Mouse (Mus musculus) liver, embryonic 16.5 days (tissue): ENCODE results near the gene Dpep2nb. TPM values are rescaled to one million over a fixed set of nuclear protein-coding genes. Genes with fewer than 3 reads are reported as not detected.
"Not testable (repeated sequence)": the region's sequence is repeated elsewhere in the genome, so short reads cannot be mapped to it uniquely, and the experiment has no call there.

Source experiments
- ATAC-seq: fragments of 200-750 bp; cut with Nextera tagmentation; 2 replicates; pipeline ENCODE4 v1.8.0; 2017; ENCODE audit warnings: low read depth, mild to moderate bottlenecking, moderate number of reproducible peaks, moderate library complexity
- H3K27ac ChIP-seq: fragments of 300-500 bp; sonication (generic); 2 replicates; pipeline ENCODE4 v1.5.1; 2014; ENCODE audit warnings: mild to moderate bottlenecking, low read length
- H3K27me3 ChIP-seq: fragments of 300-500 bp; sonication (generic); 2 replicates; pipeline ENCODE4 v1.6.1; 2014; ENCODE audit warnings: low read depth, low read length, mixed read lengths; ENCODE audit not compliant: control insufficient read depth, insufficient read depth
- H3K36me3 ChIP-seq: fragments of 300-500 bp; sonication (generic); 2 replicates; pipeline ENCODE4 v1.6.1; 2014; ENCODE audit warnings: mild to moderate bottlenecking; ENCODE audit not compliant: control insufficient read depth, insufficient read depth
- H3K4me1 ChIP-seq: fragments of 300-500 bp; sonication (generic); 2 replicates; pipeline ENCODE4 v1.6.1; 2014; ENCODE audit warnings: low read depth, low read length, mixed read lengths; ENCODE audit not compliant: control insufficient read depth
- H3K4me2 ChIP-seq: fragments of 300-500 bp; sonication (generic); 2 replicates; pipeline ENCODE4 v1.6.1; 2014; ENCODE audit warnings: low read depth, low read length, mixed read lengths
- H3K4me3 ChIP-seq: fragments of 300-500 bp; sonication (generic); 2 replicates; pipeline ENCODE4 v1.5.1; 2014; ENCODE audit warnings: low read depth, mild to moderate bottlenecking, low read length
- H3K9ac ChIP-seq: fragments of 300-500 bp; sonication (generic); 2 replicates; pipeline ENCODE4 v1.6.1; 2014; ENCODE audit warnings: low read depth, low read length
- H3K9me3 ChIP-seq: fragments of 300-500 bp; sonication (generic); replicated peaks from 2 replicates; pipeline ENCODE4 v1.6.1; 2016; ENCODE audit warnings: low read length; ENCODE audit not compliant: control insufficient read depth
- WGBS: fragments of 180-500 bp; shearing (Covaris S2); extraction: QIAGEN DNeasy Blood & Tissue Kit; methylation state at CpG from one replicate; pipeline ENCODE4 v1.1.7; 2014; ENCODE audit not compliant: insufficient replicate concordance; 5-methylcytosine and 5-hydroxymethylcytosine counted together
- polyA plus RNA-seq: library from polyadenylated mRNA; unstranded; fragments of >200 nt; fragmentation: Nextera tagmentation; extraction: Ambion mirVana; gene quantifications from 2 replicates; pipeline ENCODE4 v1.2.1, GENCODE M21; 2015

Dpep2nb gene
- polyA plus RNA-seq, 1 experiment from 2014 or later, result not detected

GRCm38 (mm10) chr8:106012203-106012602 is 6.4 kb upstream of the Dpep2nb start:
- H3K9ac ChIP-seq, result peak overlapping the region; percentile 86
- 34% methylated on average over 8 of the region's 8 CpGs for WGBS
- peaks cover 28% of the 10 kb centered on the region for H3K4me1 ChIP-seq
- peak overlapping the region; percentile 91 for H3K4me3 ChIP-seq
- H3K9me3 ChIP-seq, H3K27me3 ChIP-seq, H3K36me3 ChIP-seq: not testable (repeated sequence)
- ATAC-seq, result peak; percentile 35; the same call in 1 of the 2 replicates
- H3K27ac ChIP-seq, result peak overlapping the region; percentile 90
- H3K4me2 ChIP-seq, result peak overlapping the region; percentile 96

GRCm38 (mm10) chr8:106011643-106011986 is 5.8 kb upstream of the Dpep2nb start, which contains the start of gene Ddx28:
Gene Ddx28, minus strand, starts transcription at chr8:106011882.
- Histone ChIP-seq H3K9ac (peak within 1 kb of the TSS; percentile 86), H3K27ac (peak within 1 kb of the TSS; percentile 90), H3K4me2 (peak within 1 kb of the TSS; percentile 96), H3K36me3 (no peaks in the 10 kb centered on the region), H3K27me3 (no peaks in the 10 kb centered on the region), H3K9me3 (no peaks in the 10 kb centered on the region), H3K4me1 (peaks cover 28% of the 10 kb centered on the region), H3K4me3 (peak within 1 kb of the TSS; percentile 91)
- peak; percentile 12 for ATAC-seq
- WGBS, result 0% methylated on average over 6 of the region's 6 CpGs

GRCm38 (mm10) chr8:106010748-106011642 is 5.2 kb upstream of the Dpep2nb start:
- Histone ChIP-seq H3K36me3 (no peaks in the 10 kb centered on the region), H3K27ac (peak overlapping the region; percentile 90), H3K9me3 (no peaks in the 10 kb centered on the region), H3K4me3 (peak overlapping the region; percentile 91), H3K4me1 (peaks cover 23% of the 10 kb centered on the region), H3K27me3 (no peaks in the 10 kb centered on the region), H3K9ac (peak overlapping the region; percentile 86), H3K4me2 (peak overlapping the region; percentile 96)
- under 1% methylated on average over 74 of the region's 74 CpGs for WGBS
- peak; percentile 92 for ATAC-seq

- ATAC-seq, H3K9ac ChIP-seq, H3K36me3 ChIP-seq, H3K27ac ChIP-seq, H3K27me3 ChIP-seq, H3K9me3 ChIP-seq, H3K4me2 ChIP-seq, H3K4me3 ChIP-seq: not testable (repeated sequence)
- 55% methylated on average over 3 of the region's 3 CpGs for WGBS
- H3K4me1 ChIP-seq, result peaks cover 23% of the 10 kb centered on the region
Observed at GRCm38 (mm10) chr8:106007891-106008290, 2.1 kb upstream of the Dpep2nb start.

- no peak overlapping the region for H3K4me2 ChIP-seq
- H3K27ac ChIP-seq, result no peak overlapping the region
- H3K9me3 ChIP-seq, result no peaks in the 10 kb centered on the region
- H3K27me3 ChIP-seq, result no peaks in the 10 kb centered on the region
- 48% methylated on average over 3 of the region's 3 CpGs for WGBS
- H3K4me3 ChIP-seq, result no peak overlapping the region
- no peaks in the 10 kb centered on the region for H3K36me3 ChIP-seq
- ATAC-seq, result no peak
- H3K9ac ChIP-seq, result no peak overlapping the region
- peaks cover 23% of the 10 kb centered on the region for H3K4me1 ChIP-seq
Observed at GRCm38 (mm10) chr8:106007135-106007534, 1.4 kb upstream of the Dpep2nb start.

- no peak overlapping the region for H3K4me3 ChIP-seq
- no peaks in the 10 kb centered on the region for H3K27me3 ChIP-seq
- H3K36me3 ChIP-seq, result no peaks in the 10 kb centered on the region
- no peak for ATAC-seq
- H3K9me3 ChIP-seq, result no peaks in the 10 kb centered on the region
- no peak overlapping the region for H3K9ac ChIP-seq
- no peak overlapping the region for H3K27ac ChIP-seq
- H3K4me1 ChIP-seq, result peaks cover 17% of the 10 kb centered on the region
- 74% methylated on average over 4 of the region's 4 CpGs for WGBS
- no peak overlapping the region for H3K4me2 ChIP-seq
Observed at GRCm38 (mm10) chr8:106006413-106006812, 638 bp upstream of the Dpep2nb start.

- WGBS, result 41% methylated on average over 8 of the region's 8 CpGs
- Histone ChIP-seq H3K4me1 (peaks cover 7% of the 10 kb centered on the region), H3K4me2 (no peak overlapping the region), H3K27me3 (no peaks in the 10 kb centered on the region), H3K9me3 (no peaks in the 10 kb centered on the region), H3K36me3 (no peaks in the 10 kb centered on the region), H3K27ac (no peak overlapping the region), H3K9ac (no peak overlapping the region), H3K4me3 (no peak overlapping the region)
- no peak for ATAC-seq
Observed at GRCm38 (mm10) chr8:106004538-106005207, 1.1 kb downstream of the Dpep2nb start.

- no peaks in the 10 kb centered on the region; the same call in 1 of the 2 replicates for H3K4me1 ChIP-seq
- H3K36me3 ChIP-seq, result no peaks in the 10 kb centered on the region
- H3K4me2 ChIP-seq, result no peak overlapping the region
- no peak overlapping the region for H3K9ac ChIP-seq
- no peak overlapping the region for H3K27ac ChIP-seq
- H3K4me3 ChIP-seq, result no peak overlapping the region
- H3K27me3 ChIP-seq, result no peaks in the 10 kb centered on the region
- ATAC-seq, result no peak
- WGBS, result 64% methylated on average over 4 of the region's 4 CpGs
- H3K9me3 ChIP-seq, result no peaks in the 10 kb centered on the region
Observed at GRCm38 (mm10) chr8:106001908-106002307, 3.9 kb downstream of the Dpep2nb start.

- Histone ChIP-seq H3K4me2 (no peak overlapping the region), H3K9ac (no peak overlapping the region), H3K27ac (peak overlapping the region; percentile 46), H3K4me1 (peaks cover 4% of the 10 kb centered on the region; the same call in 1 of the 2 replicates), H3K27me3 (no peaks in the 10 kb centered on the region), H3K9me3 (no peaks in the 10 kb centered on the region), H3K36me3 (no peaks in the 10 kb centered on the region), H3K4me3 (no peak overlapping the region)
- 48% methylated on average over 2 of the region's 2 CpGs for WGBS
- ATAC-seq, result peak; percentile 81
Observed at GRCm38 (mm10) chr8:105998971-105999370, 6.8 kb downstream of the Dpep2nb start.
